Mouse (Mus musculus) kidney, adult 18-20 months (tissue): ENCODE results near the gene Rxfp2.

ENCODE experiments used
- DNase-seq: peaks from one replicate; pipeline ENCODE4 v3.0.0; 2021

Rxfp2 gene

GRCm38 (mm10) chr5:150046438-150046837, 28.0 kb downstream of the Rxfp2 start:
- no peak for DNase-seq

DNA sequence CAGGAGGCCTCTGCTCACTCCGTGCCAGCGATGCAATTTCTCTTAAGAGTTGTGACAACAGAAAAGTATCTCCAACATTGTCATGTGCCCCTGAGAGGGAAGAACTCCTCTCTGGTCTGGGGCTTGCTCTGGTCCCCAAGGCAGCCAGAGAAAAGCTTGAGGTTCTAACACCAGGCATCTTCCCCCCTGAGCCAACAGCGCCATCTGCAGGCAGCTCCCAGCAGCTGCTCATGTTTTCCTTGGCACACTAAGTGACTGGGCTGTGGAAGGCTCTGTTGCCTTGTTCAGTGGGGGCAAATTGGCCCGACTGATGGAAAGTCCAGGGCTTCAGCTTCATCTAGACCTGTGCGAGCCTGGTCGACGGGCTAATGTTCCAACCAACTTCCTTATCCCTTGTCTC, 31.5 kb downstream of the Rxfp2 start:
- no peak for DNase-seq

DNA sequence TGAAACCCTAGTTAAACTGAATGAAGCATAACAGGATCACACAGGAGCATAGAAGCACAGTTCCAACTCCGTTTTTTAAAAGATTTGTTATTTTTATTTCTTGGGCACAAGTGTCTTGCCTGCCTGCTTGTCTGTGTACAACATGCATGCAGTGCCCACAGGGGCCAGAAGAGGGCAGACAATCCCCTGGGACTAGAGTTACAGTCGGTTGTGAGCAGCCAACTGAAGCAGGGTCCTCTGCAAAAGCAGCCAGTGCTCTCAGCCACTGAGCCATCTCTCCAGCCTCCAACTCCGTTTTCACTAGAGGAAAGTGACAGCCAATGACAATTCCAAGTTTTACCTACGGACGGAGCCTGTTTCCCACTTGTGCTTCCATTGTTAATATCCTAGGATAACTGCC, 33.4 kb downstream of the Rxfp2 start:
- peak; percentile 33 for DNase-seq

DNA sequence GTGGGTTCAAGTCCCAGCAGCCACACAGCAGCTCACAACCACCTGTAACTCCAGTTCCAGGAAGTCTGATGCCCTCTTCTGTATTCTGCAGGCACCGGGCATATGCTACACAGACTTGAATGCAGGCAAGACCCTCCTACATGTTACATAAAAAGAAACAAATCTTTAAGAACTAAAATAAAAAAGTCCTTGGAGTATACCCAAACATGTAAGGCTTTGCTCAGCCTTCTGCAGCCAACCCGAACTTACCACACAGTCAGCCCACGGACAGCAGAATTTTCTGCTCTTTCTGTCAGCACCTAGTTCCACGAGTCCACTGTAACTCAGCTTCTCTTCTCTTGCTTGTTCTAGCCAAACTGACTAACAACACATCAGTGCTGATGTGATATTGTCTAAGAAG, 34.8 kb downstream of the Rxfp2 start:
- DNase-seq = no peak

DNA sequence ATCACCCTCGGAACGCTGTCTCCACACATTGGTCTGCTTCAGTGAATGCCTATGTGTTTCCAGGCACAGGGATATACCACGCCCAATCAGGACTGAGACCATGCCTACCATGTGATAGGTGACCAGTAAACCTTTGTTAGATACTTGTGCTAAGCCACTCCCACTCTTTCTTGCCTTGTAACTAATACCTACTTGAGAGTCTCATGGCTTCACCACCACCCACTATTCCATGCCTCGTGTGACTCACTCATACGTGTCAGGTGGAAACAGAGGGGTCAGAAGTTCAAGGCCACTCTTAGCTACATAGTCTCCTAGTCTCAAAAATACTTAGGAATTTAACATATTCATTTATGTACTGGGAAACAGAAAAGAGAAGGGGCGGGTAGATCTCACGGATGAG, 35.5 kb downstream of the Rxfp2 start:
- no peak for DNase-seq

- no peak for DNase-seq
These were observed 36.8 kb downstream of the Rxfp2 start for GRCm38 (mm10) chr5:150055322-150055721.

- DNase-seq = no peak
These were observed 37.6 kb downstream of the Rxfp2 start for GRCm38 (mm10) chr5:150056056-150056455.

DNA sequence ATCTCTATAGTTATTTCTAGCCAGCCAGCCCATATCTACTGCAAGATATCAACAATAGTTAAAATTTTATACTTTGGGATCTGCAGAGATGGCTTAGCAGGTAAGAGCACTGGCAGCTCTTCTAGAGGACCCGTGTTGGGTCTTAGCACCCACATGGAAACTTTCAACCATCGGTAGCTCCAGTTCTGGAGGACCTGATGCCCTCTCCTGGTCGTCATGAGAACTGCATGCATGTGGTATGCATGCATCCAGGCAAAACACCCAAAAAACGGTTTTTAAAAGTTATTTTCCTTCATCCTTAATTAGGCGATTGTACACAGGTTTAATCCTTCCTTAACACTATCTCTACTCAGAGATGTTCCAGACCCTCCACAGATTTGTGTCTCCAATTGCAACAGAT, 40.4 kb downstream of the Rxfp2 start:
- DNase-seq = no peak

DNA sequence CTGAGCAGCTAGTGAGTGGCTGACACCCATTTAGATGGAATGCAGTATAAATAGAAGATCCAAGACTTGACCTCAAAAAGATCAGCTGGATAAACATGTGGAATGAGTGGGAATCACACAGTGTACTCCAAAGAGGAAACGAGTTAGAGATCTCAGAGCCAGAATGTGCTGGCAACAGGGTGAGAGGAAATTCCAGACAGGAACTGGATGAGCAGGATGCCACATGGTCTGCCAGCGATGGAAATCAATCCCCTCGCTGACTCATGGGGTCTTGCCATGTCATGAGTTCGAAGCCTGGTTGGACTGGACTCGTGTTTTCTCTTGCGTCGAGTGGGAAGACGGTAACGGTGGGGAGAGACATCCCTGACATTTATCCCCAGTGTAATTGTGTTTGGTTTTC, 41.0 kb downstream of the Rxfp2 start:
- no peak for DNase-seq

- no peak for DNase-seq
These were observed 42.6 kb downstream of the Rxfp2 start for GRCm38 (mm10) chr5:150061086-150061485.

- DNase-seq = no peak
These were observed 45.8 kb downstream of the Rxfp2 start for GRCm38 (mm10) chr5:150064286-150064685.

- DNase-seq = no peak
These were observed 51.6 kb downstream of the Rxfp2 start for GRCm38 (mm10) chr5:150070086-150070485.

DNA sequence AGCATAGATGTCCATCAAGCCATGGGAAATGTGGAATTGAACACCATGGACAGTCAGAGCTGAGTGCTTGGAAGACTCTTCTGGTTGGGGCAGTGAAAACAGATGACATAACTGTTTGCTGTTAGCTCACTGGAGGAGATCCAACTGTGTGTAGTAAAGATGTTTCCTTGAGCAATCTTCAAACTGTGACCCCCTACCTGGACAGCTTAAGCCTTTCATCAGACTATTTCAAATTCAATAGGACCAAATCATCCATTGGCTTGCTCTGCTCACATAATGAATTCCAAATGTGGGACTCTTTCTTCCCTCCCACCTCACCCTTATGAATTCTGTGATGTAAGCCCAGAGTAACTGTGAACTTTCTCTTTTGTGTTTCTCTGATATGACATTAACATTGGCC, 53.3 kb downstream of the Rxfp2 start:
- no peak for DNase-seq

- DNase-seq = no peak
These were observed 61.7 kb downstream of the Rxfp2 start for GRCm38 (mm10) chr5:150079866-150080797.

DNA sequence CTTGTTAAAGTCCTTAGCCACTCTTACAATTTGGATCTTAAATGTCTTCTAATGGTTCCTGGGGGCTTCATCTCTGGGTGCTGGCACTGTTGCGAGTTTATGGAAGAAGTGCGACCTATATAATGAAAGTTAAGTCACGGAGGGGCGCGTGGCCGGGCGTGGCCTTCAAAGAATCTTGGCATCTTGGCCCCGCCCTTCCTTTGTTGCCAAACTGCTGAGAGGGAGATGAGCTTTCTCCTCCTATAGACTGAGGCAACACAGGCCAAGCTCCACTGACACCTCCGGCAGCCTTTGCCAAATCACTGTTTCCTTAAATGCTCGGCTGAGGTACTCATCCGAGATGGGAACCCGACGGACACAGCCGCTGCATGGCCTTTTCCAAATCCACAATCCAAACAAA, 64.2 kb downstream of the Rxfp2 start:
- no peak for DNase-seq

DNA sequence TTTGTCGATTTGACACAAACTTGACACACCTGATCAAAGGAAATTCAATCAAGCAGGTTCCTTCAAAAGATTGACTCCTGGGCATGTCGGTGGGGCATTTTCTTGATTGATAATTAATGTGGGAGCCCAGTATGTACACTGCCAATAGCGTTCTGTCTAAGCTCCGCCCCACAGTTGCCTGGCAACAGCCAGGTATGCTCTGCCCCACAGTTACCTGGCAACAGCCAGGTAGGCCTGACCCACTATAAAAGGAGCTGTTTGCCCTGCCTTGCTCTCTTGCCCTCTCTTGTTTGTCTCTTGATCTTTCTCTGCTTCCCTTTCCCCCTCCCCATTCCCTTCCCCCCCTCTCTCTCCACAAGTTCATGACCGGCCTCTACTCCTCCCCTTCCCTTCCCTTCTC, 64.7 kb downstream of the Rxfp2 start:
- no peak for DNase-seq

DNA sequence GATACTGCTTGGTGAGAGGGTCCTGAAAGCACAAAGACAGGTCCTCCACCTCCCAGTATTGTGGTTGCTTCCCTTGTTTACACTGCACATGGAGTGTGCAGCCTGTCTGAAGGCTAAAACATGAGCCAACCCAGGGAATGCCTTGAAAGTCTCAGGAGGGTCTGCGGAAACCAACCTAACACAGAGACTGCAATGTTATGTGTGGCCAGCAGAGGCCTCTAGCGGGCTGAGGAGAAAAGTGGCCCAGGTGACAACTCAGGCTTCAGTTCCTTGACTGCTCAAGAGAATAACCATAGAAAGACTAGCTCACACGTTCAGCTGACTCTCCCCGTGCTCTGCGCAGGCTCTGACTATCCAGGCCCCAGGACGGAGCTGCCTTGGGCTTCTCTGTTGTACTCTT, 79.1 kb downstream of the Rxfp2 start:
- peak; percentile 52 for DNase-seq

- no peak for DNase-seq
These were observed 80.3 kb downstream of the Rxfp2 start for GRCm38 (mm10) chr5:150098754-150099153.

- no peak for DNase-seq
These were observed 83.3 kb downstream of the Rxfp2 start for GRCm38 (mm10) chr5:150101789-150102188.

GRCm38 (mm10) chr5:150106358-150106757, 87.9 kb downstream of the Rxfp2 start:
- DNase-seq = no peak

DNA sequence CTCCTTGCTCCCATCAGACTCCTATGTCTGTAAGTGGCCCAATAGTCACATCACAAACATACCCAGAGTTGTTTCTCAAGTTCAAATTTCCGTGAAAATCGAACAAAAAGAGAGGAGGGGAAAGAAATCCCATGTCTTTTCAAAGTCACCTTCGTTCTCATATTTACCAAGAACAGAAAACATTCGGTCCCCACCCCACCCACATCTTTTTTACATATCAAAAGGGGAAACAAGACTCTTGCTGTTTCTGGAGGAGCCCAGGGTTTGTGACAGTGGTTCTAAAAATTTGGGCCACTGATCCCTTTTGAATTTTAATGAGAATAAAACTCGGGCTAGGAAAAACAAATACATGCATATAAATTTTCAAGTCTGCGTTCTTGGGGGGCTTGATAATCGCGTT, 92.8 kb downstream of the Rxfp2 start:
- no peak for DNase-seq

DNA sequence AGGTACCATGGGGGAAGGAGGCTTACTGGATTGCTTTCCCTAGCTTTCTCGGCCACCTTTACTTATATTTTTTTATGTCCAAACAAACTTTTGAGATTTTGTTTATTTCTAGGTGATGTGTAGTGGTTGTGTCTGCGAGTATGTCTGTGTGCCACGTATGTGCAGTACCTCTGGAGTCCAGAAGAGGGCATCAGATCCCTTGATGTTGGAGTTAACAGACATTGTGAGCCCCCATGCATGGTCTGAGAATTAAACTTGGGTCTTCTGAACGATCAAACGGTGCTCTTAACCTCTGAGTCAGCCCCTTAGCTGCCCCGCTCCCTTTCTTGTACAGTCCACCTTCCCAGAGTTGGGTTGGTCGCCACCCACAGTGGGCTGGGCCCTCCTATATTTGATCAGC, 95.5 kb downstream of the Rxfp2 start:
- no peak for DNase-seq

DNA sequence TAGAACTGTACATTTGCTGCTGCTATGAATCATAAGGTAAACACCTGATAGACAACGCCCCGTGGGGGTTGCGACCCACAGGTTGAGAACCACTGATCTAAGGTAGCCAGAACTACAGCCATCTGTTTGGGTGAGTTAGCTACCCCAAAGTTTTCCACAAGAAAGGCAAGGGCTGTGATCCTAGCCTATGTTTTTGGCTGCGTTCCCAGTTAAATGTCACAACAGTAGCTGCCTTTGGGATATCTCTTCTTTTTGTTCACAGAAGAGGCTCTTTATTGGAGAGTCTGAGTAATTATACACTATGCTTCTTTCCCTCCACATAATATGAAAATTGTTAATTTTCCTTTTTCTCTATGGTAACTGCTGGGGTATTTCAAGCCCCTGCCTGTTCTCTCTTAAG, 96.3 kb downstream of the Rxfp2 start:
- no peak for DNase-seq

DNA sequence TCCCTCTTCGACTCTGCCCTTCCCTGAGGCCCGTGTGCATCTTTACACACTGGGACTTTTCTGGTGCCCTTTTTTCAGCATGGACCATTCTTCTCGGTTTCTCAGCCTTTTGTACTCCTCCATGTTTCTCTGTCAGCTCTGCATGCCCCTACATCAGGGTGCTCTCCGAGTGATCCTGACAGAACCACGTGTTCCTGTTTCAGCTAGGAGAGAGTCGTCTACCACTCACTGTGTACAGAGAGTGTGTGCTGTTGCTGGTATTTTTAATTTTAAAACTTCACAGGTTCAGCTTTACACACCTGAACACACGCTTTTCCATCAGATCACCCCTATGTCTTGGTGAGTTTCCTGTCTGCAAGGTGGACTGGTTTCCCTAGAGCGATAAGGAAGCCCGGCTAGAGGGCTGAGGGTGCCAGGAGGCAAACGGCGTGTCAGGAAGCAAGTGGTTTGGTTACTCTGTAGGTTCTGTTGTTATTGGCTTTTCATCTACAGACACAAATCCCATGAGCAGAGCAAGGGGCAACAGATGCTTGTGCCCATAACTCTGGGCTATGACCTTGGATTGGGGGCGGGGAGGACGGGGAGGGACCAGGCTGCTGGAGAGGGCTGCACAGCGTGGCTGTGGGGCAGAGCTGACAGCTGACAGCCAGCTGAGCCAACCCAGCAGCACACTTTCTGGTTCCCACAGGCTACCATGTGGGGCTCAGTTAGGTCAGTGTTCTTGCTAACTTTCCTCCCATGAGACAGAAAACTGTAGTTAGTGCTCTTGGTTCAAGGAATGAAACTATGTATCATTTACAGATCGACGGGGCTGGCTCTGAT, 97.0 kb downstream of the Rxfp2 start:
- no peak for DNase-seq
